Mouse (Mus musculus) thymus, adult 2 months (tissue): ENCODE data around the gene Kansl3.

Source experiments
- CTCF ChIP-seq: fragments of 200-500 bp; IDR thresholded peaks from 2 replicates; pipeline ENCODE4 v1.5.1; 2012; ENCODE audit warnings: mild to moderate bottlenecking, control low read depth, low read length, moderate library complexity, borderline replicate concordance; ENCODE audit not compliant: control insufficient read depth, poor library complexity, insufficient read depth; ENCODE audit errors: extremely low read depth
- POLR2A ChIP-seq: fragments of 200-500 bp; IDR thresholded peaks from 2 replicates; pipeline ENCODE4 v1.6.1; 2012; ENCODE audit warnings: mild to moderate bottlenecking, low read length, control low read depth, moderate library complexity; ENCODE audit not compliant: control insufficient read depth, poor library complexity, insufficient read depth; ENCODE audit errors: extremely low read depth

DNA sequence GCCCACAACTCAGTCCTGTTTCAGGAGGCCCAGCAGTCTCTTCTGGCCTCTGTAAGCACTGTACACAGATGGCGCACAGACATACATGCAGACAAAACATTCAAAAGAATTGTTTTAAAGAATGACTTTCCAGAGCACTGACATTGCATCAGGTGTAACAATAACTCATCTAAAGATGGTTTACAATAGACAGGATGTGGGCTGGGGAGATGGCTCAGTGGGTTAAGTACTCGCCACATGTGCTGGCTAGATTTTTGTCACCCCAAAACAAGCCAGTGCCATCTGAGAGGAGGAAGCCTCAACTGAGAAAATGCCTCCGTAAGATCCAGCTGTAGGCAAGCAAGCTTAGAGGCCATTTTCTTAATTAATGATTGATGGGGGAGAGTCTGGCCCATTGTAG lies 74.6 kb downstream of the Kansl3 start:
- TF ChIP-seq CTCF (no peak), POLR2A (no peak)
